Mouse (Mus musculus) intestine, embryonic 14.5 days (tissue): ENCODE results near the gene Ppcdc. TPM values are rescaled to one million over a fixed set of nuclear protein-coding genes. Genes with fewer than 3 reads are reported as not detected.

Source experiments
- ATAC-seq: fragments of 200-750 bp; cut with Nextera tagmentation; replicated peaks from 2 replicates; pipeline ENCODE4 v1.8.0; 2017; ENCODE audit warnings: low read depth, moderate number of reproducible peaks, moderate TSS enrichment, moderate library complexity; ENCODE audit not compliant: low FRiP score, low TSS enrichment
- DNase-seq: peaks from one replicate; pipeline ENCODE4 v3.0.0-alpha.2; 2018; ENCODE audit warnings: low spot score
- H3K27ac ChIP-seq: fragments of 300-500 bp; sonication (generic); 2 replicates; pipeline ENCODE4 v1.5.1; 2014; ENCODE audit warnings: low read depth, mild to moderate bottlenecking, control low read depth
- H3K27me3 ChIP-seq: fragments of 300-500 bp; sonication (generic); replicated peaks from 2 replicates; pipeline ENCODE4 v1.6.1; 2014; ENCODE audit warnings: low read length, control low read depth; ENCODE audit not compliant: control insufficient read depth, insufficient read depth
- H3K36me3 ChIP-seq: fragments of 300-500 bp; sonication (generic); 2 replicates; pipeline ENCODE4 v1.6.1; 2014; ENCODE audit warnings: low read length, control low read depth; ENCODE audit not compliant: control insufficient read depth, insufficient read depth
- H3K4me1 ChIP-seq: fragments of 300-500 bp; sonication (generic); replicated peaks from 2 replicates; pipeline ENCODE4 v1.6.1; 2014; ENCODE audit warnings: low read length, control low read depth, mixed read lengths; ENCODE audit not compliant: control insufficient read depth, insufficient read depth
- H3K4me2 ChIP-seq: fragments of 300-500 bp; sonication (generic); 2 replicates; pipeline ENCODE4 v1.6.1; 2014; ENCODE audit warnings: low read length
- H3K4me3 ChIP-seq: fragments of 300-500 bp; sonication (generic); 2 replicates; pipeline ENCODE4 v1.5.1; 2014; ENCODE audit warnings: low read depth, low read length, control low read depth, mixed read lengths
- H3K9ac ChIP-seq: fragments of 300-500 bp; sonication (generic); 2 replicates; pipeline ENCODE4 v1.6.1; 2014; ENCODE audit warnings: mild to moderate bottlenecking, low read length
- H3K9me3 ChIP-seq: fragments of 300-500 bp; sonication (generic); 2 replicates; pipeline ENCODE4 v1.6.1; 2016; ENCODE audit warnings: low read length, control low read depth; ENCODE audit not compliant: control insufficient read depth
- WGBS: fragments of 180-500 bp; shearing (Covaris S2); extraction: QIAGEN DNeasy Blood & Tissue Kit; methylation state at CpG from one replicate; pipeline ENCODE4 v1.1.7; 2014; 5-methylcytosine and 5-hydroxymethylcytosine counted together
- polyA plus RNA-seq: library from polyadenylated mRNA; unstranded; fragments of >200 nt; fragmentation: Nextera tagmentation; extraction: Ambion mirVana; gene quantifications from 2 replicates; pipeline ENCODE4 v1.2.1, GENCODE M21; 2014

Ppcdc gene
- polyA plus RNA-seq, 1 experiment from 2014 or later: 27.5 TPM

- Histone ChIP-seq H3K9me3 (no peaks in the 10 kb centered on the region), H3K27ac (no peak overlapping the region), H3K36me3 (no peaks in the 10 kb centered on the region), H3K4me1 (no peaks in the 10 kb centered on the region), H3K27me3 (no peaks in the 10 kb centered on the region), H3K9ac (no peak overlapping the region), H3K4me2 (no peak overlapping the region), H3K4me3 (no peak overlapping the region)
- 91% methylated on average over 2 of the region's 2 CpGs for WGBS
- DNase-seq: no peak
- no peak for ATAC-seq
Measured at GRCm38 (mm10) chr9:57459707-57460106, 19.8 kb upstream of the Ppcdc start.

- Histone ChIP-seq H3K27ac (no peak overlapping the region), H3K4me1 (no peaks in the 10 kb centered on the region), H3K4me3 (no peak overlapping the region), H3K36me3 (peaks cover 3% of the 10 kb centered on the region), H3K9me3 (no peaks in the 10 kb centered on the region), H3K9ac (no peak overlapping the region), H3K4me2 (no peak overlapping the region), H3K27me3 (no peaks in the 10 kb centered on the region)
- ATAC-seq: no peak
- 92% methylated on average over 4 of the region's 4 CpGs for WGBS
- no peak for DNase-seq
Measured at GRCm38 (mm10) chr9:57453516-57453915, 13.6 kb upstream of the Ppcdc start.

- H3K36me3 ChIP-seq: peaks cover 3% of the 10 kb centered on the region
- no peak overlapping the region for H3K9ac ChIP-seq
- H3K4me2 ChIP-seq: no peak overlapping the region
- H3K9me3 ChIP-seq: no peaks in the 10 kb centered on the region
- WGBS: 78% methylated on average over 8 of the region's 8 CpGs
- no peaks in the 10 kb centered on the region for H3K27me3 ChIP-seq
- DNase-seq (no peak), ATAC-seq (no peak)
- no peak overlapping the region for H3K27ac ChIP-seq
- H3K4me1 ChIP-seq: no peaks in the 10 kb centered on the region
- no peak overlapping the region for H3K4me3 ChIP-seq
Measured at GRCm38 (mm10) chr9:57452624-57453462, 12.9 kb upstream of the Ppcdc start.

- Histone ChIP-seq H3K36me3 (peaks cover 5% of the 10 kb centered on the region), H3K27me3 (no peaks in the 10 kb centered on the region), H3K27ac (no peak overlapping the region), H3K9ac (no peak overlapping the region), H3K4me2 (no peak overlapping the region), H3K4me1 (no peaks in the 10 kb centered on the region), H3K9me3 (no peaks in the 10 kb centered on the region), H3K4me3 (no peak overlapping the region)
- no peak for DNase-seq
- 81% methylated on average over 1 of the region's 1 CpGs for WGBS
- ATAC-seq: no peak
Measured at GRCm38 (mm10) chr9:57449715-57450114, 9.8 kb upstream of the Ppcdc start.

- Histone ChIP-seq H3K27ac (no peak overlapping the region), H3K27me3 (no peaks in the 10 kb centered on the region), H3K9me3 (no peaks in the 10 kb centered on the region), H3K4me2 (no peak overlapping the region), H3K36me3 (peaks cover 13% of the 10 kb centered on the region), H3K9ac (no peak overlapping the region), H3K4me1 (peaks cover 6% of the 10 kb centered on the region), H3K4me3 (no peak overlapping the region)
- no peak for ATAC-seq
- no peak for DNase-seq
- WGBS: 92% methylated on average over 1 of the region's 1 CpGs
Measured at GRCm38 (mm10) chr9:57440620-57441019, 696 bp upstream of the Ppcdc start.

DNA sequence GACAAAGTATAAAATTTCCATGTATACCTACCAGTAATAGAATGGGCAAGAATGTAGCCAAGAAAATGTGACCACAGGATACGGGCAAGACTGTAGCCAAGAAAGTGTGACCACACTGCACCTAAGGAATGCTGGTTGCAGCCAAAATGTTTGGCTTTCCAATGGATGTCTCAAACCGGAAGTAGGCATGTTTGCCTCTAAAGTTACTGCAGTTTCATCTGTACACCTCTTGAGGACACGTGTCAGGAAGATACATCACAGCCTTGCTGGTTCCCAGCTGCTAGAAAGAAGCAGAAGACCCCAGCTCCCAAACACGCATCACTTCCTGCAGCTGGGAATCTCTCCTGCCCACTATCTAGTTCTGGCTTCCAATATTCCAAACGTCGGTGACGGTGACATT lies 841 bp downstream of the Ppcdc start:
- Histone ChIP-seq H3K4me1 (peaks cover 6% of the 10 kb centered on the region), H3K36me3 (peaks cover 9% of the 10 kb centered on the region; the same call in 1 of the 2 replicates), H3K9me3 (no peaks in the 10 kb centered on the region), H3K4me2 (peak overlapping the region; percentile 58), H3K27ac (peak overlapping the region; percentile 19), H3K9ac (peak overlapping the region; percentile 60), H3K4me3 (peak overlapping the region; percentile 46), H3K27me3 (no peaks in the 10 kb centered on the region)
- WGBS: 35% methylated on average over 7 of the region's 7 CpGs
- DNase-seq (peak; percentile 55), ATAC-seq (peak; percentile 5; the same call in 1 of the 2 replicates)

DNA sequence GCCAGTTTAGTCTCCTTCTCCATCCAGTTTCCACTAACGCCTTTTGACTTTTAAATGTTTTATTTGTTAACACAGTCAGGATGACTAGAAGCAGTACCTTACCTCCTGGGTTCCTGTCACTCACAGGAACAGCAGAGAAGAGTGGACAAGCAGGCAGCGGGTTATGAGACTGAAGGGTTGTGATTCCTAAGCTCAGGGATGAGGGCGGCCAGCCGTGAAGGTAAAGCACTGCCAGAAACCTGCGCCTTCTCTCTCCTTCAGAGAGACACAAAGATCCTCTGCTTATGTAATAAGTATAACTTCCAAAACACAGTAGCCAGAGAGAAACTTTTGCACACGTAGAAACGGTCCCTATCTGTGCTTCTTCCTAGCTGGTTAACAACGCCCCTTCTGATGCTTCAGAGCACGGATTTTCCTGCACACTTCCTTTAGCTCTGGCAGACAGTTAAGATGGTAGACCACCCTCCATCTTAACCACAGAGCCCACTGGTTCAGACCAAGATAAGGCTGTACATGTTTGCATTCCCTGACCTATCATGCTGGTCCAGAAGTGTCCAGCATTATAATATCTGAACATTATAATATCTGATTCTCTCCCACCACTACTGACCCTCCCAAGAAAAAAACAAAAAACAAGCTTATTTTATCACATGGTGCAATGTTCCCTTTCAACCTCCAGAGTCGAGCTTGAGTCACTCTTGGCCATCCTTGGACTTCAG lies 1.9 kb downstream of the Ppcdc start:
- peaks cover 11% of the 10 kb centered on the region for H3K4me1 ChIP-seq
- ATAC-seq (no peak), DNase-seq (no peak)
- no peak overlapping the region for H3K9ac ChIP-seq
- no peaks in the 10 kb centered on the region for H3K27me3 ChIP-seq
- 75% methylated on average over 10 of the region's 10 CpGs for WGBS
- H3K9me3 ChIP-seq: no peaks in the 10 kb centered on the region
- peaks cover 7% of the 10 kb centered on the region; the same call in 1 of the 2 replicates for H3K36me3 ChIP-seq
- no peak overlapping the region for H3K27ac ChIP-seq
- H3K4me3 ChIP-seq: no peak overlapping the region
- no peak overlapping the region for H3K4me2 ChIP-seq

DNA sequence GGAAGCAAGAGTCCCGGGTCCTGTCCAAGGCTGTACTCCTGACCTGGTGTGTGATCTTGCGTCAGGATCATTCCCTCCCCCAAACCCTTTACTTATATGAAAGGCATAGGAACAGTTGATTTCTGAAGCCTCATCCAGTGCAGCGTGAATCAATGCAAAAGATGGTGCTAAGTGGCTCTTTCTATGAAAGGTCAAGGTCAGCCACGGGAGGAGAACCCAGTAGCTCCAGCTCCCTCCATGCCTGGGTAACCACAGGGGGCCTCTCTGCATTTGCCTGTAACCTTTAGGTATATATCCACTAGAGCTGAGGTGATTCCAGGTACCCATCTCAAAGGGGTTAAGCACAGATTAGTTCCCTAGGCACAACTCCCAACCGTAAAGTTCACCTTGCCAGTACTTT lies 3.8 kb downstream of the Ppcdc start:
- H3K4me2 ChIP-seq: no peak overlapping the region
- H3K4me1 ChIP-seq: peaks cover 17% of the 10 kb centered on the region
- ATAC-seq (no peak), DNase-seq (no peak)
- no peak overlapping the region for H3K4me3 ChIP-seq
- no peaks in the 10 kb centered on the region for H3K36me3 ChIP-seq
- 82% methylated on average over 5 of the region's 5 CpGs for WGBS
- H3K9ac ChIP-seq: no peak overlapping the region
- H3K9me3 ChIP-seq: no peaks in the 10 kb centered on the region
- H3K27me3 ChIP-seq: no peaks in the 10 kb centered on the region
- H3K27ac ChIP-seq: no peak overlapping the region
